Mouse (Mus musculus) liver, embryonic 14.5 days (tissue): ENCODE results near the gene Fgfr2. TPM values are rescaled to one million over a fixed set of nuclear protein-coding genes. Genes with fewer than 3 reads are reported as not detected.
"Not testable (repeated sequence)": the region's sequence is repeated elsewhere in the genome, so short reads cannot be mapped to it uniquely, and the experiment has no call there.

Experiments
- ATAC-seq: fragments of 200-750 bp; cut with Nextera tagmentation; 2 replicates; pipeline ENCODE4 v1.8.0; 2017; ENCODE audit warnings: moderate number of reproducible peaks, mild to moderate bottlenecking, moderate library complexity; ENCODE audit not compliant: insufficient read depth
- DNase-seq, 3 experiments: peaks; one replicate each; pipeline ENCODE4 v3.0.0-alpha.2; 2012 to 2013; ENCODE audit warnings: low read depth in 3 of 3, low spot score in 3 of 3
- H3K27ac ChIP-seq: fragments of 300-500 bp; sonication (generic); 2 replicates; pipeline ENCODE4 v1.5.1; 2014; ENCODE audit warnings: moderate library complexity, mild to moderate bottlenecking, control low read depth, inconsistent platforms
- H3K27me3 ChIP-seq: fragments of 300-500 bp; sonication (generic); 2 replicates; pipeline ENCODE4 v1.6.1; 2014; ENCODE audit warnings: mild to moderate bottlenecking, low read length, moderate library complexity; ENCODE audit not compliant: control insufficient read depth, insufficient read depth
- H3K36me3 ChIP-seq: fragments of 300-500 bp; sonication (generic); replicated peaks from 2 replicates; pipeline ENCODE4 v1.6.1; 2014; ENCODE audit warnings: low read depth; ENCODE audit not compliant: control insufficient read depth, insufficient read depth
- H3K4me1 ChIP-seq, 2 experiments: fragments of 200-500 bp in 1 of 2; fragments of 300-500 bp in 1 of 2; sonication (generic) in 1 of 2; replicated peaks; 2 replicates each; pipeline ENCODE4 v1.6.1; 2012 to 2014; ENCODE audit warnings: antibody characterized with exemption in 1 of 2, inconsistent platforms in 1 of 2, low read length in 1 of 2; ENCODE audit not compliant: control insufficient read depth in 2 of 2, insufficient read depth in 2 of 2
- H3K4me2 ChIP-seq: fragments of 300-500 bp; sonication (generic); 2 replicates; pipeline ENCODE4 v1.6.1; 2014; ENCODE audit warnings: low read depth, mild to moderate bottlenecking, control low read depth, moderate library complexity
- H3K4me3 ChIP-seq, 2 experiments: fragments of 200-500 bp in 1 of 2; fragments of 300-500 bp in 1 of 2; sonication (generic) in 1 of 2; 2 replicates each; pipeline ENCODE4 v1.5.1; 2012 to 2014; ENCODE audit warnings: low read depth in 2 of 2, low read length in 2 of 2, mild to moderate bottlenecking in 2 of 2, control low read depth in 1 of 2, inconsistent platforms in 1 of 2, moderate library complexity in 1 of 2; ENCODE audit not compliant: insufficient read depth in 1 of 2
- H3K9ac ChIP-seq: fragments of 300-500 bp; sonication (generic); replicated peaks from 2 replicates; pipeline ENCODE4 v1.6.1; 2014; ENCODE audit warnings: mild to moderate bottlenecking, control low read depth, moderate library complexity
- H3K9me3 ChIP-seq: fragments of 300-500 bp; sonication (generic); 2 replicates; pipeline ENCODE4 v1.6.1; 2016; ENCODE audit warnings: low read length, mixed read lengths; ENCODE audit not compliant: control insufficient read depth
- CTCF ChIP-seq: IDR thresholded peaks from 2 replicates; pipeline ENCODE4 v1.5.1; 2016; ENCODE audit warnings: antibody characterized with exemption, low read depth, control low read depth
- EP300 ChIP-seq: IDR thresholded peaks from 2 replicates; pipeline ENCODE4 v1.6.1; 2016; ENCODE audit warnings: antibody characterized with exemption, low read depth
- WGBS: fragments of 180-500 bp; shearing (Covaris S2); extraction: QIAGEN DNeasy Blood & Tissue Kit; methylation state at CpG from one replicate; pipeline ENCODE4 v1.1.7; 2014; ENCODE audit not compliant: insufficient replicate concordance; 5-methylcytosine and 5-hydroxymethylcytosine counted together
- polyA plus RNA-seq, 2 experiments: library from polyadenylated mRNA; depleted of rRNA in 1 of 2; stranded (reverse) in 1 of 2; unstranded in 1 of 2; fragments of >200 nt; fragmentation: Nextera tagmentation in 1 of 2; extraction: Ambion mirVana in 1 of 2; gene quantifications; 2 replicates each; pipeline versions ENCODE4 v1.2.1 to v1.2.3; 2012 to 2014

Fgfr2 gene
- polyA plus RNA-seq, 2 experiments = 7.9 to 8.8 TPM

DNA sequence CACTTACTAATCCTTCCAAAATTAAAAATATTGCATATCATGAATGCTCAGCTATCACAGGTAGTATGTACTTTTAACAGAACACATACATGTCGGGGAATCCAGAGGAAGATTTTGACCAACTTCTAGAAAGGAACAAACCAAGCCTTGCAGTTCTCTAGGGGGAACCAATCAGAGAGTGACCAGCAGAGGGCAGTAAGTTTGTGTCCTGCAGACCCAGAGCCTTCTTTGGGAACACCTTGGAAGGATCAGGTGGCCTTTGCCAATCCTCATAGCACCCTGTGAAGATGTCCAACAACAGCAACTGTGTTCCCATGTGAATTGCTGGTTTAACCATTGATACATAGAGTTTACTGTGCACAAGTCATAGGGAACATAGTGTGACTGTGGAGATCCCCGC lies 2060.6 kb downstream of the Fgfr2 start:
- Histone ChIP-seq H3K4me1 (no peaks in the 10 kb centered on the region), H3K36me3 (no peaks in the 10 kb centered on the region), H3K4me3 (no peak overlapping the region), H3K9ac (no peak overlapping the region), H3K9me3 (no peaks in the 10 kb centered on the region), H3K4me2 (no peak overlapping the region), H3K27ac (no peak overlapping the region), H3K27me3 (no peaks in the 10 kb centered on the region)
- ATAC-seq = no peak
- TF ChIP-seq EP300 (no peak), CTCF (peak; percentile 24; the same call in 1 of the 2 replicates)
- WGBS = 68% methylated on average over 2 of the region's 2 CpGs
- no peak for DNase-seq

DNA sequence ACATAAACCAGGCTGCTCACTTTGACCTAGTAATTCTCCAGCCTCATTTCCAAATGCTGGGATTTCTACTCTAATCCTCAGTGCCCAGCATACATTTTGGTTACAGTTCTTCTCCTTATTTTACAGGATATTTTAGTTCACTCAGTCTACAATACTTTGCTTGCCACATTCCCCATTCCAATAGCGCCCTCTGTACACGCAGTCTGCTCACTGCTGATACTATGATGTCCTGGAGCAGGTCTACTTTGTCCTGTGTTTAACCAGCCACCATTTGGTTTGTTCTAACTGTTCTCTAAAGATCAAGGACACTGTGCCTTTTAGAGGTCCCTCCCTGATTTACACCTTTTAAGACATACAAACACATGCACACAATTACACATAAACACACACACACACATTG lies 2063.3 kb downstream of the Fgfr2 start:
- H3K9me3 ChIP-seq, ATAC-seq, H3K9ac ChIP-seq, H3K4me3 ChIP-seq, H3K27me3 ChIP-seq, DNase-seq, H3K4me1 ChIP-seq, H3K27ac ChIP-seq, H3K4me2 ChIP-seq, H3K36me3 ChIP-seq: not testable (repeated sequence)
- 40% methylated on average over 2 of the region's 2 CpGs for WGBS

DNA sequence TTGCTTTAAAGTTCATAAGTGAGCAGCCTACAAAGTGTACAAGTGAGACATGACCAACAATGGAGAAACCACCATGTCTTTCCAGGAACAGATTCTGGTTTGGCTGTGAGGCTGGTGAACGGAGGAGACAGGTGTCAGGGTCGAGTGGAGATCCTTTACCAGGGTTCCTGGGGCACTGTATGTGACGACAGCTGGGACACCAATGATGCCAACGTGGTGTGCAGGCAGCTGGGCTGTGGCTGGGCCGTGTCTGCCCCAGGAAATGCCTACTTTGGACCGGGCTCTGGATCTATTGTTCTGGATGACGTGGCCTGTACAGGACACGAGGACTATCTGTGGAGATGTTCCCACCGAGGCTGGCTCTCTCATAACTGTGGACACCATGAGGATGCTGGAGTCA lies 2065.2 kb downstream of the Fgfr2 start:
- not testable (repeated sequence) for H3K4me2 ChIP-seq, H3K9ac ChIP-seq, H3K9me3 ChIP-seq, H3K27ac ChIP-seq, H3K4me3 ChIP-seq, DNase-seq, ATAC-seq, H3K27me3 ChIP-seq, H3K4me1 ChIP-seq, H3K36me3 ChIP-seq
- 39% methylated on average over 9 of the region's 9 CpGs for WGBS

DNA sequence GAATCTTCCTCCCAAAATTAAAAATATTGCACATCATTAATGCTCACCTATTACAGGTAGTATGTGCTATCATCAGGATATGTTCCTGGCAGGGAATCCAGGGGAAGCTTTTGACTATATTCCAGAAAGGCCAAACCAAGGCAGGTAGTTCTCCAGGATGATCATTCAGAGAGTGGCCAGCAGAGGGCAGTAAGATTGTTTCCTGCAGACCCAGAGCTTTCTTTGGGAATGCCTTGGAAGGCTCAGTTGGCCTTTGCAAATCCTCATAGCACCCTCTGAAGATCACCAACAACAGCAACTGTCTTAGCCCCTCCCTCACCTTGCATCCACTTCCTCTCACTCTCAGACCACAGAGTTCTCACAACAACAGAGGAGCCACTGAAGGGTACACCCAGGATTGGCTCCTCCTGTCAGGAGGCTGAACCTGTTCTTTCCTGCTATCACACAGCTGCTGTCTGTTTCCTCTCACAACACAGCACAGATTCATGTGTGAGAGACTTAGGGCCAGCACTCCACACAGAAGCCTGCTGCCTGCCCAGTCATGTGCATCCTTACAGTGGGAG lies 2068.3 kb downstream of the Fgfr2 start:
- DNase-seq (no peak), ATAC-seq (no peak)
- H3K27ac ChIP-seq = no peak overlapping the region
- H3K4me3 ChIP-seq = no peak overlapping the region
- TF ChIP-seq CTCF (peak; percentile 36), EP300 (no peak)
- no peaks in the 10 kb centered on the region for H3K9me3 ChIP-seq
- no peaks in the 10 kb centered on the region for H3K4me1 ChIP-seq
- H3K27me3 ChIP-seq = no peaks in the 10 kb centered on the region
- H3K36me3 ChIP-seq = no peaks in the 10 kb centered on the region
- no peak overlapping the region for H3K9ac ChIP-seq
- H3K4me2 ChIP-seq = no peak overlapping the region

DNA sequence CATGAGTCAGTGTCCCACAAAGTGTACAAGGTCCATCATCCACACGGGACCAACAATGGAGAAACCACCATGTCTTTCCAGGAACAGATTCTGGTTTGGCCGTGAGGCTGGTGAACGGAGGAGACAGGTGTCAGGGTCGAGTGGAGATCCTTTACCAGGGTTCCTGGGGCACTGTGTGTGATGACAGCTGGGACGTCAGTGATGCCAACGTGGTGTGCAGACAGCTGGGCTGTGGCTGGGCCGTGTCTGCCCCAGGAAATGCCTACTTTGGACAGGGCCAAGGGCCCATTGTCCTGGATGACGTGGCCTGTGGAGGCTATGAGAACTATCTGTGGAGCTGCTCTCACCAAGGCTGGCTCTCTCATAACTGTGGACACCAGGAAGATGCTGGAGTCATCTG lies 2073.3 kb downstream of the Fgfr2 start:
- 61% methylated on average over 8 of the region's 8 CpGs for WGBS

More for the DNA sequence above, 2073.3 kb downstream of the Fgfr2 start:
- not testable (repeated sequence) for H3K4me2 ChIP-seq, H3K27ac ChIP-seq, H3K36me3 ChIP-seq, H3K4me1 ChIP-seq, H3K9me3 ChIP-seq, DNase-seq, H3K9ac ChIP-seq, H3K4me3 ChIP-seq, ATAC-seq, H3K27me3 ChIP-seq
